Mouse (Mus musculus): ENCODE data around the gene Gipc2. TPM values are rescaled to one million over a fixed set of nuclear protein-coding genes. Genes with fewer than 3 reads are reported as not detected.
A peak's percentile ranks its signal among the peaks of the same experiment; 100 is the strongest.
"Not testable (repeated sequence)": the region's sequence is repeated elsewhere in the genome, so short reads cannot be mapped to it uniquely, and the experiment has no call there.

The Gipc2 gene
- polyA plus RNA-seq, 1 experiment from 2014 or later = 4.3 TPM

- no peak overlapping the region for H3K27ac ChIP-seq
- peaks cover under 1% of the 10 kb centered on the region; the same call in 1 of the 2 replicates for H3K4me1 ChIP-seq (replicated peaks)
- H3K9ac ChIP-seq (replicated peaks) = no peak overlapping the region
- H3K9me3 ChIP-seq = no peaks in the 10 kb centered on the region
- no peak for ATAC-seq (ENCODE audit: insufficient number of reproducible peaks, insufficient read depth, low FRiP score, low TSS enrichment, low read depth)
- H3K4me2 ChIP-seq = no peak overlapping the region
- 85% methylated on average over 6 of the region's 6 CpGs for WGBS
- H3K4me3 ChIP-seq (replicated peaks) = no peak overlapping the region
- H3K27me3 ChIP-seq = no peaks in the 10 kb centered on the region
- 0 out of 2 replicates have a peak, but pooled peaks cover 4% of the 10 kb centered on the region for H3K36me3 ChIP-seq
Measured at GRCm38 (mm10) chr3:152203411-152203810, 37.4 kb upstream of the Gipc2 start.

GRCm38 (mm10) chr3:152202942-152203341, 36.9 kb upstream of the Gipc2 start:
- 0 out of 2 replicates have a peak, but pooled peaks cover 4% of the 10 kb centered on the region for H3K36me3 ChIP-seq

GRCm38 (mm10) chr3:152201651-152202050, 35.6 kb upstream of the Gipc2 start:
- no peaks in the 10 kb centered on the region for H3K9me3 ChIP-seq
- no peaks in the 10 kb centered on the region for H3K36me3 ChIP-seq
- H3K4me3 ChIP-seq (replicated peaks) = no peak overlapping the region
- ATAC-seq (ENCODE audit: insufficient number of reproducible peaks, insufficient read depth, low FRiP score, low TSS enrichment, low read depth) = no peak
- no peaks in the 10 kb centered on the region for H3K27me3 ChIP-seq
- no peaks in the 10 kb centered on the region for H3K4me1 ChIP-seq (replicated peaks)
- no peak overlapping the region for H3K27ac ChIP-seq
- 69% methylated on average over 2 of the region's 2 CpGs for WGBS
- no peak overlapping the region for H3K4me2 ChIP-seq
- H3K9ac ChIP-seq (replicated peaks) = no peak overlapping the region

More at GRCm38 (mm10) chr3:152202942-152203341, 36.9 kb upstream of the Gipc2 start:
- Histone ChIP-seq H3K9me3 (no peaks in the 10 kb centered on the region), H3K9ac (replicated peaks) (no peak overlapping the region), H3K4me2 (no peak overlapping the region), H3K27ac (no peak overlapping the region), H3K4me1 (replicated peaks) (no peaks in the 10 kb centered on the region), H3K27me3 (no peaks in the 10 kb centered on the region), H3K4me3 (replicated peaks) (no peak overlapping the region)
- no peak for ATAC-seq (ENCODE audit: insufficient number of reproducible peaks, insufficient read depth, low FRiP score, low TSS enrichment, low read depth)

- ATAC-seq (ENCODE audit: insufficient number of reproducible peaks, insufficient read depth, low FRiP score, low TSS enrichment, low read depth) = no peak
- H3K9me3 ChIP-seq = no peaks in the 10 kb centered on the region
- WGBS = 83% methylated on average over 3 of the region's 3 CpGs
Measured at GRCm38 (mm10) chr3:152201181-152201580, 35.2 kb upstream of the Gipc2 start.

GRCm38 (mm10) chr3:152199125-152199524, 33.1 kb upstream of the Gipc2 start:
- no peaks in the 10 kb centered on the region for H3K9me3 ChIP-seq
- H3K27me3 ChIP-seq = no peaks in the 10 kb centered on the region
- no peak for ATAC-seq (ENCODE audit: insufficient number of reproducible peaks, insufficient read depth, low FRiP score, low TSS enrichment, low read depth)
- H3K27ac ChIP-seq = no peak overlapping the region
- no peak overlapping the region for H3K4me2 ChIP-seq
- no peak overlapping the region for H3K4me3 ChIP-seq (replicated peaks)
- peaks cover 2% of the 10 kb centered on the region; the same call in 1 of the 2 replicates for H3K4me1 ChIP-seq (replicated peaks)
- H3K9ac ChIP-seq (replicated peaks) = no peak overlapping the region
- 61% methylated on average over 3 of the region's 3 CpGs for WGBS
- no peaks in the 10 kb centered on the region for H3K36me3 ChIP-seq

More at GRCm38 (mm10) chr3:152201181-152201580, 35.2 kb upstream of the Gipc2 start:
- Histone ChIP-seq H3K36me3 (no peaks in the 10 kb centered on the region), H3K4me3 (replicated peaks) (no peak overlapping the region), H3K9ac (replicated peaks) (no peak overlapping the region), H3K27me3 (no peaks in the 10 kb centered on the region), H3K4me1 (replicated peaks) (no peaks in the 10 kb centered on the region), H3K4me2 (no peak overlapping the region), H3K27ac (no peak overlapping the region)

GRCm38 (mm10) chr3:152197246-152197645, 31.2 kb upstream of the Gipc2 start:
- H3K9ac ChIP-seq (replicated peaks); H3K4me3 ChIP-seq (replicated peaks); H3K4me1 ChIP-seq (replicated peaks); H3K36me3 ChIP-seq; H3K27ac ChIP-seq; H3K4me2 ChIP-seq; H3K27me3 ChIP-seq; ATAC-seq (ENCODE audit: insufficient number of reproducible peaks, insufficient read depth, low FRiP score, low TSS enrichment, low read depth); H3K9me3 ChIP-seq: not testable (repeated sequence)
- WGBS = 28% methylated on average over 2 of the region's 2 CpGs

GRCm38 (mm10) chr3:152193635-152194097, 27.6 kb upstream of the Gipc2 start:
- H3K9me3 ChIP-seq = no peaks in the 10 kb centered on the region
- H3K4me3 ChIP-seq (replicated peaks) = peak overlapping the region; percentile 57
- peaks cover 19% of the 10 kb centered on the region for H3K4me1 ChIP-seq (replicated peaks)
- H3K4me2 ChIP-seq = peak overlapping the region; percentile 57
- no peaks in the 10 kb centered on the region for H3K27me3 ChIP-seq
- H3K36me3 ChIP-seq = no peaks in the 10 kb centered on the region
- peak overlapping the region; percentile 90 for H3K27ac ChIP-seq
- under 1% methylated on average over 17 of the region's 17 CpGs for whole genome bisulfite sequencing
- ATAC-seq (ENCODE audit: insufficient number of reproducible peaks, insufficient read depth, low FRiP score, low TSS enrichment, low read depth) = peak; percentile 96
- peak overlapping the region; percentile 66 for H3K9ac ChIP-seq (replicated peaks)

- Histone ChIP-seq H3K27ac (peak overlapping the region; percentile 90), H3K27me3 (no peaks in the 10 kb centered on the region), H3K4me3 (replicated peaks) (peak overlapping the region; percentile 57), H3K4me2 (peak overlapping the region; percentile 57), H3K9ac (replicated peaks) (peak overlapping the region; percentile 66), H3K36me3 (no peaks in the 10 kb centered on the region), H3K9me3 (no peaks in the 10 kb centered on the region), H3K4me1 (replicated peaks) (peaks cover 19% of the 10 kb centered on the region)
- WGBS = 9% methylated on average over 7 of the region's 7 CpGs
- ATAC-seq (ENCODE audit: insufficient number of reproducible peaks, insufficient read depth, low FRiP score, low TSS enrichment, low read depth) = no peak
Measured at GRCm38 (mm10) chr3:152193177-152193576, 27.1 kb upstream of the Gipc2 start.

GRCm38 (mm10) chr3:152192238-152192931, 26.4 kb upstream of the Gipc2 start:
- 11% methylated on average over 9 of the region's 11 CpGs for WGBS
- Histone ChIP-seq H3K4me3 (replicated peaks) (peak overlapping the region; percentile 44), H3K27me3 (no peaks in the 10 kb centered on the region), H3K4me1 (replicated peaks) (peaks cover 19% of the 10 kb centered on the region), H3K27ac (peak overlapping the region; percentile 86), H3K4me2 (peak overlapping the region; percentile 61), H3K9ac (replicated peaks) (peak overlapping the region; percentile 46), H3K36me3 (no peaks in the 10 kb centered on the region), H3K9me3 (no peaks in the 10 kb centered on the region)
- ATAC-seq (ENCODE audit: insufficient number of reproducible peaks, insufficient read depth, low FRiP score, low TSS enrichment, low read depth) = peak; percentile 30; the same call in 1 of the 2 replicates

GRCm38 (mm10) chr3:152191791-152192237, 25.8 kb upstream of the Gipc2 start:
- Histone ChIP-seq H3K27ac (peak overlapping the region; percentile 86), H3K36me3 (no peaks in the 10 kb centered on the region), H3K27me3 (no peaks in the 10 kb centered on the region), H3K4me3 (replicated peaks) (peak overlapping the region; percentile 44), H3K4me2 (peak overlapping the region; percentile 61), H3K9me3 (no peaks in the 10 kb centered on the region), H3K9ac (replicated peaks) (peak overlapping the region; percentile 46), H3K4me1 (replicated peaks) (peaks cover 19% of the 10 kb centered on the region)
- 6% methylated on average over 6 of the region's 6 CpGs for WGBS
- peak; percentile 48; the same call in 1 of the 2 replicates for ATAC-seq (ENCODE audit: insufficient number of reproducible peaks, insufficient read depth, low FRiP score, low TSS enrichment, low read depth)

- Histone ChIP-seq H3K27ac (peak overlapping the region; percentile 54), H3K36me3 (peaks cover 9% of the 10 kb centered on the region), H3K4me1 (replicated peaks) (peaks cover 19% of the 10 kb centered on the region), H3K9me3 (no peaks in the 10 kb centered on the region), H3K4me3 (replicated peaks) (peak overlapping the region; percentile 35), H3K27me3 (no peaks in the 10 kb centered on the region), H3K4me2 (peak overlapping the region; percentile 61), H3K9ac (replicated peaks) (peak overlapping the region; percentile 58)
- no peak for ATAC-seq (ENCODE audit: insufficient number of reproducible peaks, insufficient read depth, low FRiP score, low TSS enrichment, low read depth)
- WGBS = 79% methylated on average over 9 of the region's 9 CpGs
Measured at GRCm38 (mm10) chr3:152190679-152191477, 24.8 kb upstream of the Gipc2 start.

Measured in limb, embryonic 12.5 days (tissue).